Mouse (Mus musculus): ENCODE results near the gene Abo.

DNA sequence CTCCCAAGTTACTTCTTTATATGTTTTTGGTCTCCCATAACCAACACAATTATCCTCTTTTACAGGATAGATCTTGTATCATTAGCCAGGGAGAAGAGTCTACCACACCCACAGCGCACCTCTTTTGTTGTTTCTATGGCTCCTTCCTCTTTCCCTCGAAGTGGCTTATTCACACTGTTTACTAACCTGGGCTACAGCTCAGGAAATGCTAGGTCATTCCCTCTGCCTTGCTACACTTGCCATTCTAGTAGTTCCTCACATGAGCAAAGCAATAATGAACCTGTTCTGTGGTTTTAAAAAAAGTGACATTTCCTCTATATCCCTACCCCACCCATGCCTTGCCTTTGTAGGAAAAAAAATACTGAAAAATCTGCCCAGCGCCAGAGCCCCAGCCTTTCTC, 1.9 kb downstream of the Abo start:
- TF ChIP-seq CTCF (IDR thresholded peaks at IDR 0.05; ENCODE audit: low read depth, low read length) = no peak
- TF ChIP-seq POLR2A (IDR thresholded peaks at IDR 0.05; ENCODE audit: extremely low read depth, insufficient read depth, low read length) = no peak

Data from liver, adult 2 months (tissue).